Mouse (Mus musculus) limb, embryonic 14.5 days (tissue): ENCODE measurements around the gene Maml3. TPM values are rescaled to one million over a fixed set of nuclear protein-coding genes. Genes with fewer than 3 reads are reported as not detected.

Experiments used
- ATAC-seq: fragments of 200-750 bp; cut with Nextera tagmentation; 2 replicates; pipeline ENCODE4 v1.8.0; 2017; ENCODE audit warnings: low read depth, moderate number of reproducible peaks, moderate TSS enrichment; ENCODE audit not compliant: low FRiP score
- DNase-seq: peaks from one replicate; pipeline ENCODE4 v3.0.0-alpha.2; 2015; ENCODE audit warnings: low spot score
- H3K27ac ChIP-seq: fragments of 300-500 bp; sonication (generic); replicated peaks from 2 replicates; pipeline ENCODE4 v1.5.1; 2014; ENCODE audit warnings: low read depth, mild to moderate bottlenecking, low read length, moderate library complexity, mixed read lengths
- H3K27me3 ChIP-seq: fragments of 300-500 bp; sonication (generic); 2 replicates; pipeline ENCODE4 v1.6.1; 2014; ENCODE audit warnings: low read length, mixed read lengths; ENCODE audit not compliant: control insufficient read depth, insufficient read depth
- H3K36me3 ChIP-seq: fragments of 300-500 bp; sonication (generic); 2 replicates; pipeline ENCODE4 v1.6.1; 2014; ENCODE audit warnings: mild to moderate bottlenecking, low read length, moderate library complexity, mixed read lengths; ENCODE audit not compliant: control insufficient read depth, insufficient read depth
- H3K4me1 ChIP-seq: fragments of 300-500 bp; sonication (generic); 2 replicates; pipeline ENCODE4 v1.6.1; 2014; ENCODE audit warnings: antibody characterized with exemption, low read length, mixed read lengths; ENCODE audit not compliant: control insufficient read depth, insufficient read depth
- H3K4me2 ChIP-seq: fragments of 300-500 bp; sonication (generic); replicated peaks from 2 replicates; pipeline ENCODE4 v1.6.1; 2014; ENCODE audit warnings: low read depth, mild to moderate bottlenecking, low read length, moderate library complexity; ENCODE audit not compliant: severe bottlenecking
- H3K4me3 ChIP-seq: fragments of 300-500 bp; sonication (generic); replicated peaks from 2 replicates; pipeline ENCODE4 v1.5.1; 2014; ENCODE audit warnings: low read length
- H3K9ac ChIP-seq: fragments of 300-500 bp; sonication (generic); 2 replicates; pipeline ENCODE4 v1.6.1; 2014; ENCODE audit warnings: mild to moderate bottlenecking, low read depth, low read length, moderate library complexity; ENCODE audit not compliant: severe bottlenecking
- H3K9me3 ChIP-seq: fragments of 300-500 bp; sonication (generic); 2 replicates; pipeline ENCODE4 v1.6.1; 2016; ENCODE audit warnings: low read length; ENCODE audit not compliant: control insufficient read depth
- POLR2A ChIP-seq: fragments of 200-500 bp; IDR thresholded peaks from 2 replicates; pipeline ENCODE4 v1.8.0; 2012; ENCODE audit warnings: inconsistent platforms, mild to moderate bottlenecking, moderate library complexity, borderline replicate concordance; ENCODE audit not compliant: insufficient read depth, insufficient read length; ENCODE audit errors: extremely low read depth
- WGBS: fragments of 180-500 bp; shearing (Covaris S2); extraction: QIAGEN DNeasy Blood & Tissue Kit; methylation state at CpG from one replicate; pipeline ENCODE4 v1.1.7; 2014; 5-methylcytosine and 5-hydroxymethylcytosine counted together
- polyA plus RNA-seq, 2 experiments: library from polyadenylated mRNA; depleted of rRNA in 1 of 2; stranded (reverse) in 1 of 2; unstranded in 1 of 2; fragments of >200 nt; fragmentation: Nextera tagmentation in 1 of 2; extraction: Ambion mirVana in 1 of 2; gene quantifications; 2 replicates each; pipeline versions ENCODE4 v1.2.1 to v1.2.3; 2012 to 2014

Gene Maml3
- polyA plus RNA-seq, 2 experiments, result 5.4 to 5.6 TPM

DNA sequence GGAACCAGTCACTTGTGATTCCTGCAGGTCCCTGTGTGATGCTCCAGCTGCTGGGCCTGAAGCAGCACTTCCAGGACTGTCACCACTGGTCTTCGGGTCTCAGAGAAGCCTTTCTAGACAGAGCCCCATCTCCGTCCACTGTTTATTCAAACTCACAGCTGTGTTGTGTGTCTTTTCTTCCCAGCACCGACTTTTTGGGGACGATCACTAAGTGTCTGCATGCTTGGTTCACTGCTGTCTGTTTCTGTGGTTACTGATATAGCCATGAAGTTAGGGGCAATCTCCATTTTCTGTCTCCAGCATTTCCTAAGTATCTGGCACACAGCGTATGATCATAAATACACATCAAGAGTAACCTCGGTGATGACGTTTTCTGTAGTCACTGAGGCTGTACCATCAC is 313.3 kb downstream of the Maml3 start:
- H3K9ac ChIP-seq, result no peak overlapping the region
- H3K4me1 ChIP-seq, result peaks cover 18% of the 10 kb centered on the region
- no peak overlapping the region for H3K4me2 ChIP-seq
- no peaks in the 10 kb centered on the region for H3K36me3 ChIP-seq
- H3K27me3 ChIP-seq, result no peaks in the 10 kb centered on the region
- H3K4me3 ChIP-seq, result no peak overlapping the region
- DNase-seq (no peak), ATAC-seq (no peak)
- no peaks in the 10 kb centered on the region for H3K9me3 ChIP-seq
- 83% methylated on average over 7 of the region's 7 CpGs for WGBS
- no peak overlapping the region for H3K27ac ChIP-seq
- TF ChIP-seq POLR2A, result no peak

DNA sequence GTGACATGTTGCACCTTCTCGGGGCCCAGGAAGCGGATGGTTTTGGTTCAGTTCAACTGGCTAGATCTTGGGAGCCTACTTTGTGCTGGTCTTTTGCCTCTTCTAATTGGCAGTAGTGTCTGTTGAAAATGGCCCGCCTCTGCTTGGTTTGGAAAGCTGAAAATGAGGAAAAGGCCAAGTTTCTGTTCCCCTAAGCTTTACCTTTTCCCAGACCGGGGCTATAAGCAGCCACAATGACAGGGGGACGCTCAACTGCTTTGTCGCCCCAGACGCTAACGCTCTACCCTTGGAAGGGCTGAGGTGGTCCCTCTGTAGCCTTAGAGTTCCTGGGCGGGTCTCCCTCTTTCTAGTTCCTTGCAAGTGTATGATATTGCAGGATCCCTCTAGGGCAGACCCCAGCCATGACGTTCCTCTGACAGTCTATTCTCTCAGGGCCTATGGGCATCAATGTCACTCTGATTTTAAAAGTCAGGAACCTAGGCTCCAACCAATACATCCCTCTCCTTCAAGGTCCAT is 315.4 kb downstream of the Maml3 start:
- H3K4me3 ChIP-seq, result no peak overlapping the region
- no peak overlapping the region for H3K27ac ChIP-seq
- 0 out of 2 replicates have a peak overlapping the region, but pooled peaks have one; percentile 28 for H3K9ac ChIP-seq
- TF ChIP-seq POLR2A, result no peak
- peaks cover 18% of the 10 kb centered on the region for H3K4me1 ChIP-seq
- ATAC-seq (no peak), DNase-seq (no peak)
- no peaks in the 10 kb centered on the region for H3K36me3 ChIP-seq
- H3K4me2 ChIP-seq, result peak overlapping the region; percentile 45
- 65% methylated on average over 10 of the region's 10 CpGs for WGBS
- H3K27me3 ChIP-seq, result no peaks in the 10 kb centered on the region
- no peaks in the 10 kb centered on the region for H3K9me3 ChIP-seq

DNA sequence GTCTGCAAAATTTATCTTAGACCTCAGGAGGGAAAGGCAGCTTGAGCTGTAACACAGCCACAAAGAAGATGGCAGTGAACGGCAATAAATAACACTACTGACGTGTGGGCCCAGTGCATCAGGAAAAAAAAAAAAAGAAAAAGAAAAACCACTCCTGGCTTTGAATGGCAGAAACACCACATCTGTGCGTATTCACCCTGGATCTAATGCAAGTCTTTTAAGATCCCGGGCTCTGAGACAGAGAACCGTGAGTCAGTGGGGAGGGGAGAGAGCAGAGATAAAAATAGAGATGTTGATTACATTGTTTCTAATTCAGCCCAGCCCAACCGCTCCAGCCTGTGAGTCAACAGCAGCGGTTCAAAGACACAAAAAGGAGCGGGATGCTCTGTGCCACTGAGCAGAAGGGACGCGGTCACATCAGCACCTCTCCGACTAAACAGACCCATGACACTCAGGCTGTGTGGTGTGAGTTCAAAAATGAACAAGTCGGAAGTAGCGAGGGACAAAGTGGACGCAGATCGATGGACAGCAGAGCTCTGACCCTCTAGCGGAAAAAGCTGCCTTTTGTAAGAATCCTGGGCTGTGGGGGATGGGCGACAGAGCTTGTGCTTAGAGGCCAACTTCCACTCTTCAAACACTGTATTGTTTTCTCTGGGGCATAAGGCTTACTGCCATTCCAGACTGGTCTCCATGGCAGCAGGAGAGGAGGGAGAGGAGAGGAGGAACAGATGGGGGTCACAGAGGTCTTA is 316.1 kb downstream of the Maml3 start:
- no peak for TF ChIP-seq POLR2A
- H3K4me3 ChIP-seq, result peak overlapping the region; percentile 21; the same call in 1 of the 2 replicates
- DNase-seq (peak; percentile 64), ATAC-seq (peak; percentile 55)
- H3K4me1 ChIP-seq, result peaks cover 18% of the 10 kb centered on the region
- H3K27me3 ChIP-seq, result no peaks in the 10 kb centered on the region
- H3K27ac ChIP-seq, result no peak overlapping the region
- peak overlapping the region; percentile 45 for H3K4me2 ChIP-seq
- H3K36me3 ChIP-seq, result no peaks in the 10 kb centered on the region
- peak overlapping the region; percentile 28; the same call in 1 of the 2 replicates for H3K9ac ChIP-seq
- 2% methylated on average over 17 of the region's 17 CpGs for WGBS
- no peaks in the 10 kb centered on the region for H3K9me3 ChIP-seq

DNA sequence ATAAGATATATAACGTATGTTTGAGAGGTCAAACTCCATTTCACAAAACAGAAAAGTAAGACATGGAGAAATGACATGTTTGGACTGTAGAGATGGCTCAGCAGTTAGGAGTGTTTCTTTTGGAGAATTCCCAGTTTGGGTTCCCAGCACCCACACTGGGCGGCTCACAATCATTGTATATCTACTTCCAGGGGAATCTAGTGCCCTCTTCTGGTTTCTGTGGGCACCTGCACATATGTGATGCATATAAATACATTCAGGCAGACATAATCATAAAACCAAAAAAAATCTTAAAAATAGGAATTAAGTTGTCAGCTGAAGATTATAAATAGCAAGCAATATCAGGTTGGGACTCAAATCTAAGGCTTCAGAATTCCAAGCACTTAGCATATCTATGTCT is 316.9 kb downstream of the Maml3 start:
- Histone ChIP-seq H3K4me3 (no peak overlapping the region), H3K4me1 (peaks cover 18% of the 10 kb centered on the region), H3K9me3 (no peaks in the 10 kb centered on the region), H3K27me3 (no peaks in the 10 kb centered on the region), H3K4me2 (no peak overlapping the region), H3K9ac (no peak overlapping the region), H3K36me3 (no peaks in the 10 kb centered on the region), H3K27ac (no peak overlapping the region)
- DNase-seq (no peak), ATAC-seq (no peak)
- TF ChIP-seq POLR2A, result no peak
- WGBS, result 95% methylated on average over 2 of the region's 2 CpGs

DNA sequence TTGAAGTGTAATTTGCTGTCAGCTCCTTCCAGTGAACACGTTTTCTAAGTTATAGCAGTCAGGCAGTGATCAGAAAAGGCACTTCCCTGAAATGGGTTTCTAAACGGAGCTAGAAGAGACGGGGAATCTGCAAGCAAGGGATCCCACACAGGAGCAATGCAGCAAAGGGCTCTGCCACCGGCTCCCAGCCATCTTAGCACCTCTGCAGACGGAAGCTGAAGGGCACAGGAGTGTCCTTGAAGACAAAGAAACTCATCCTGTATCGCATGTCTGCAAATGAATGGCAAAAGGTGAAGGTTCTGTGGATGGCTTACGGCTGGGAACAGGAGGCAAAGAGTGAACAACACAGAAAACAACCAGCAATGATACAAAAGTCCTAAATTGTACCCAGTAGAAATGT is 319.1 kb downstream of the Maml3 start:
- ATAC-seq (no peak), DNase-seq (no peak)
- TF ChIP-seq POLR2A, result no peak
- H3K27ac ChIP-seq, result no peak overlapping the region
- WGBS, result 75% methylated on average over 7 of the region's 7 CpGs
- peaks cover 18% of the 10 kb centered on the region for H3K4me1 ChIP-seq
- H3K9ac ChIP-seq, result no peak overlapping the region
- H3K4me3 ChIP-seq, result no peak overlapping the region
- no peaks in the 10 kb centered on the region for H3K9me3 ChIP-seq
- H3K36me3 ChIP-seq, result no peaks in the 10 kb centered on the region
- H3K4me2 ChIP-seq, result no peak overlapping the region
- no peaks in the 10 kb centered on the region for H3K27me3 ChIP-seq
